8 mouse cellular contexts compared by ENCODE assay signal in genomic region chr13:8886185-8886560, GRCm38 (mm10). TPM values are rescaled to one million over a fixed set of nuclear protein-coding genes. Genes with fewer than 3 reads are reported as not detected.
A peak's percentile ranks its signal among the peaks of the same experiment; 100 is the strongest.
DNase-seq lines count a peak whose midpoint lies in the region; ATAC-seq and TF ChIP-seq lines count a peak whose summit lies in the region.

No protein-coding gene starts in this region.

- no peaks in the 10 kb centered on the region for H3K27me3 ChIP-seq in erythroblast, embryonic 14.5 days (ENCODE audit: control insufficient read depth)
- H3K27me3 ChIP-seq in spleen, adult 2 months (ENCODE audit: control insufficient read depth, insufficient read depth, low read length) = no peaks in the 10 kb centered on the region
- no peaks in the 10 kb centered on the region for H3K27me3 ChIP-seq in limb, embryonic 15.5 days
- no peaks in the 10 kb centered on the region for H3K27me3 ChIP-seq in stomach, embryonic 16.5 days (ENCODE audit: control insufficient read depth, insufficient read depth, low read length)

- H3K9me3 ChIP-seq in erythroblast, embryonic 14.5 days (ENCODE audit: control insufficient read depth, low read length) = no peaks in the 10 kb centered on the region
- no peaks in the 10 kb centered on the region for H3K9me3 ChIP-seq in limb, embryonic 15.5 days
- no peaks in the 10 kb centered on the region for H3K9me3 ChIP-seq in stomach, embryonic 16.5 days (replicated peaks; ENCODE audit: control insufficient read depth, low read length)

- WGBS in spleen, adult 2 months = 1% methylated on average over 9 of the region's 9 CpGs
- 4% methylated on average over 9 of the region's 9 CpGs for WGBS in limb, embryonic 15.5 days
- 2% methylated on average over 9 of the region's 9 CpGs for WGBS in stomach, embryonic 16.5 days

- no peak for TF ChIP-seq CTCF in spleen, adult 2 months (IDR thresholded peaks at IDR 0.05; ENCODE audit: extremely low read depth, insufficient read depth, insufficient read length, insufficient replicate concordance)

- H3K4me3 ChIP-seq in erythroblast, embryonic 14.5 days (replicated peaks) = peak overlapping the region; percentile 82
- H3K4me3 ChIP-seq in spleen, adult 2 months (ENCODE audit: extremely low read depth, insufficient read depth, insufficient read length) = peak overlapping the region; percentile 96
- peak overlapping the region; percentile 86 for H3K4me3 ChIP-seq in limb, embryonic 15.5 days
- H3K4me3 ChIP-seq in stomach, embryonic 16.5 days (replicated peaks; ENCODE audit: low read length) = peak overlapping the region; percentile 69

- peaks cover 19% of the 10 kb centered on the region for H3K4me1 ChIP-seq in erythroblast, embryonic 14.5 days (ENCODE audit: control insufficient read depth)
- H3K4me1 ChIP-seq in spleen, adult 2 months (ENCODE audit: control insufficient read depth, insufficient read depth, insufficient read length) = no peaks in the 10 kb centered on the region
- H3K4me1 ChIP-seq in limb, embryonic 15.5 days = 0 out of 2 replicates have a peak, but pooled peaks cover 2% of the 10 kb centered on the region
- peaks cover 6% of the 10 kb centered on the region for H3K4me1 ChIP-seq in stomach, embryonic 16.5 days (ENCODE audit: control insufficient read depth, insufficient read depth, low read length)

- peaks cover 23% of the 10 kb centered on the region for H3K36me3 ChIP-seq in erythroblast, embryonic 14.5 days (ENCODE audit: control insufficient read depth)
- H3K36me3 ChIP-seq in spleen, adult 2 months (ENCODE audit: control insufficient read depth, insufficient read depth, low read length) = no peaks in the 10 kb centered on the region; the same call in 1 of the 2 replicates
- H3K36me3 ChIP-seq in limb, embryonic 15.5 days = peaks cover 13% of the 10 kb centered on the region
- 0 out of 2 replicates have a peak, but pooled peaks cover 4% of the 10 kb centered on the region for H3K36me3 ChIP-seq in stomach, embryonic 16.5 days (ENCODE audit: control insufficient read depth, insufficient read depth, low read length)

- DNase-seq in spleen, adult 2 months (ENCODE audit: low read depth in 1 of 2, low spot score in 2 of 2) = no peak
- no peak for DNase-seq in spleen, postnatal 14 days (ENCODE audit: low spot score in 2 of 2)
- DNase-seq in thymus, postnatal 25 days = no peak
- no peak for DNase-seq in thymus, postnatal 4 days

- H3K9ac ChIP-seq in limb, embryonic 15.5 days = peak overlapping the region; percentile 55; the same call in 1 of the 2 replicates
- H3K9ac ChIP-seq in stomach, embryonic 16.5 days (ENCODE audit: low read length) = peak overlapping the region; percentile 76

- H3K4me2 ChIP-seq in limb, embryonic 15.5 days = peak overlapping the region; percentile 56
- peak overlapping the region; percentile 74 for H3K4me2 ChIP-seq in stomach, embryonic 16.5 days (ENCODE audit: low read depth, low read length)

- ATAC-seq in erythroblast, adult 5-6 weeks (replicated peaks; ENCODE audit: low FRiP score, poor library complexity, severe bottlenecking) = no peak
- no peak for ATAC-seq in limb, embryonic 15.5 days (ENCODE audit: insufficient number of reproducible peaks, low FRiP score, low TSS enrichment, low read depth)
- ATAC-seq in stomach, embryonic 16.5 days (ENCODE audit: insufficient read depth, low FRiP score) = no peak

- TF ChIP-seq POLR2A in spleen, adult 2 months (IDR thresholded peaks at IDR 0.05; ENCODE audit: low read depth, low read length) = no peak

- peak overlapping the region; percentile 69 for H3K27ac ChIP-seq in spleen, adult 2 months (ENCODE audit: insufficient read depth, low read length)
- peak overlapping the region; percentile 93 for H3K27ac ChIP-seq in limb, embryonic 15.5 days
- H3K27ac ChIP-seq in stomach, embryonic 16.5 days (ENCODE audit: low read length) = peak overlapping the region; percentile 70

RNA-seq across cellular contexts. Expression of gene Idi1, which starts 0.9 kb away (rescaled TPM):
- polyA plus RNA-seq in erythroblast, embryonic 14.5 days (2012) = 0.20 and 0.22 TPM in 2 replicates
- total RNA-seq in erythroblast, adult 5-6 weeks (2015; ENCODE audit: low replicate concordance) = 5.8 and 10.0 TPM in 2 replicates
- 6.1 and 8.0 TPM in 2 replicates for total RNA-seq in erythroblast, adult 5-6 weeks (2017; ENCODE audit: low replicate concordance)
- 3.5 and 4.3 TPM in 2 replicates for polyA plus RNA-seq in spleen, adult 2 months (2012; rRNA removed)
- polyA plus RNA-seq in limb, embryonic 15.5 days (2015; fragmentation: Nextera tagmentation; extraction: Ambion mirVana) = 67.5 and 68.6 TPM in 2 replicates
- polyA plus RNA-seq in stomach, embryonic 16.5 days (2015; fragmentation: Nextera tagmentation; extraction: Ambion mirVana) = 122 and 125 TPM in 2 replicates

RNA-seq across cellular contexts. Expression of gene Wdr37, which starts 14.5 kb away (rescaled TPM):
- polyA plus RNA-seq in erythroblast, embryonic 14.5 days (2012) = 0.26 and 0.52 TPM in 2 replicates
- 11.3 and 20.9 TPM in 2 replicates for total RNA-seq in erythroblast, adult 5-6 weeks (2015; ENCODE audit: low replicate concordance)
- 12.3 and 21.3 TPM in 2 replicates for total RNA-seq in erythroblast, adult 5-6 weeks (2017; ENCODE audit: low replicate concordance)
- 11.3 and 18.5 TPM in 2 replicates for polyA plus RNA-seq in spleen, adult 2 months (2012; rRNA removed)
- polyA plus RNA-seq in limb, embryonic 15.5 days (2015; fragmentation: Nextera tagmentation; extraction: Ambion mirVana) = 17.0 and 17.7 TPM in 2 replicates
- 19.0 and 20.4 TPM in 2 replicates for polyA plus RNA-seq in stomach, embryonic 16.5 days (2015; fragmentation: Nextera tagmentation; extraction: Ambion mirVana)

Comparison
In these comparisons a context has a peak if more than half of its experiments do, and no peak if none do; other contexts are left out.
1. RNA of gene Idi1, which starts 0.9 kb away (polyA plus RNA-seq): 122 to 125 TPM in stomach, embryonic 16.5 days and 67.5 to 68.6 TPM in limb, embryonic 15.5 days; 3.5 to 4.3 TPM in spleen, adult 2 months and 0.20 to 0.22 TPM in erythroblast, embryonic 14.5 days; every median in the first group is over 10 times any median in the second.
2. Peak in every context shown above with its lines, with median percentiles within 50 percentile points of each other: H3K4me3 ChIP-seq and H3K27ac ChIP-seq.